Mouse (Mus musculus): ENCODE measurements around the gene Map2. TPM values are rescaled to one million over a fixed set of nuclear protein-coding genes. Genes with fewer than 3 reads are reported as not detected.
A peak's percentile ranks its signal among the peaks of the same experiment; 100 is the strongest.

The Map2 gene
- polyA plus RNA-seq, 1 experiment from 2014 or later: 228 TPM

DNA sequence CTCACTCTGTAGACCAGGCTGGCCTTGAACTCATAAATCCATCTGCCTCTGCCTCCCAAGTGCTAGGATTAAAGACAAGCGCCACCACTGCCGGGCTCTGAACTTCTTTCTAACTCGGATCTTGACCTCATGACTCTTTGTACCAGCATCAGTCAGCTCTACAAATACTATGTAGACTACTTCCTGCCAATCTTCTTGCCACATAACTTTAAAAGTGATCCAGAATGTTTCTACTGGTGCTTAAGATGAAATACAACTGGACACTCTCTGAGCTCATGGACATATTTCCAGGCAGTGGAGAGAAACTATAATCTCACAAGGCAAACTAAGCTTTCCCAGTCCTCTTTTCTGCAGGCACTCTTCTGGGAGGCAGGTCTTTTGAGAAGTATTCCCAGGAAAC, 284.3 kb downstream of the Map2 start:
- no peaks in the 10 kb centered on the region for H3K4me1 ChIP-seq (replicated peaks; ENCODE audit: control insufficient read depth, insufficient read depth, low read length)
- H3K9ac ChIP-seq (ENCODE audit: low read depth, low read length): no peak overlapping the region
- no peaks in the 10 kb centered on the region for H3K36me3 ChIP-seq (ENCODE audit: control insufficient read depth, insufficient read depth, low read length)
- H3K9me3 ChIP-seq (ENCODE audit: control insufficient read depth, low read length): no peaks in the 10 kb centered on the region
- WGBS: 79% methylated on average over 3 of the region's 3 CpGs
- no peak overlapping the region for H3K4me2 ChIP-seq (replicated peaks; ENCODE audit: low read depth, low read length)
- H3K27ac ChIP-seq (ENCODE audit: low read depth, low read length): no peak overlapping the region
- DNase-seq (ENCODE audit: low spot score) (no peak), ATAC-seq (ENCODE audit: low FRiP score) (no peak)
- no peak overlapping the region for H3K4me3 ChIP-seq (ENCODE audit: low read depth, low read length)
- H3K27me3 ChIP-seq (ENCODE audit: control insufficient read depth, insufficient read depth, low read length): no peaks in the 10 kb centered on the region

DNA sequence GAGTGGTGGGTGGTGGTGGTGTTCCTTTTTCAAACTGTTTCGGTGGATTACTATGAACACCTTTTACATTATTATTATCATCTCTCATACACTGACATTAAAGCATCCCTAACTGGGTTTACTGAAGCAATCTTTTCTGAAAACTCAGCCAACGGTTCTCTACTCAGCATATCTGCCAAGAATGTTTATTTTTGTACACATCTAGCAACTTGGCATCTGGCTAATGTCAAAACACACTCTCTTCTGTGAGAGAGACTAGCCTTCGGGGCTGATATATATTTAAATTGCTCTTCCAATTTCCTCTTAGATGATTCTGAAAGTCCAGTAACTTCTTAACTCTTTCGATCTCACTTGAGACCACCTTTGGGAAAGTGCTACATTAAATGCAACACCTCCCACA, 285.8 kb downstream of the Map2 start:
- Histone ChIP-seq H3K4me3 (ENCODE audit: low read depth, low read length) (no peak overlapping the region), H3K4me1 (replicated peaks; ENCODE audit: control insufficient read depth, insufficient read depth, low read length) (no peaks in the 10 kb centered on the region), H3K9ac (ENCODE audit: low read depth, low read length) (no peak overlapping the region), H3K27me3 (ENCODE audit: control insufficient read depth, insufficient read depth, low read length) (no peaks in the 10 kb centered on the region), H3K9me3 (ENCODE audit: control insufficient read depth, low read length) (no peaks in the 10 kb centered on the region), H3K27ac (ENCODE audit: low read depth, low read length) (no peak overlapping the region), H3K36me3 (ENCODE audit: control insufficient read depth, insufficient read depth, low read length) (no peaks in the 10 kb centered on the region), H3K4me2 (replicated peaks; ENCODE audit: low read depth, low read length) (no peak overlapping the region)
- ATAC-seq (ENCODE audit: low FRiP score) (no peak), DNase-seq (ENCODE audit: low spot score) (no peak)
- 88% methylated on average over 4 of the region's 4 CpGs for WGBS

DNA sequence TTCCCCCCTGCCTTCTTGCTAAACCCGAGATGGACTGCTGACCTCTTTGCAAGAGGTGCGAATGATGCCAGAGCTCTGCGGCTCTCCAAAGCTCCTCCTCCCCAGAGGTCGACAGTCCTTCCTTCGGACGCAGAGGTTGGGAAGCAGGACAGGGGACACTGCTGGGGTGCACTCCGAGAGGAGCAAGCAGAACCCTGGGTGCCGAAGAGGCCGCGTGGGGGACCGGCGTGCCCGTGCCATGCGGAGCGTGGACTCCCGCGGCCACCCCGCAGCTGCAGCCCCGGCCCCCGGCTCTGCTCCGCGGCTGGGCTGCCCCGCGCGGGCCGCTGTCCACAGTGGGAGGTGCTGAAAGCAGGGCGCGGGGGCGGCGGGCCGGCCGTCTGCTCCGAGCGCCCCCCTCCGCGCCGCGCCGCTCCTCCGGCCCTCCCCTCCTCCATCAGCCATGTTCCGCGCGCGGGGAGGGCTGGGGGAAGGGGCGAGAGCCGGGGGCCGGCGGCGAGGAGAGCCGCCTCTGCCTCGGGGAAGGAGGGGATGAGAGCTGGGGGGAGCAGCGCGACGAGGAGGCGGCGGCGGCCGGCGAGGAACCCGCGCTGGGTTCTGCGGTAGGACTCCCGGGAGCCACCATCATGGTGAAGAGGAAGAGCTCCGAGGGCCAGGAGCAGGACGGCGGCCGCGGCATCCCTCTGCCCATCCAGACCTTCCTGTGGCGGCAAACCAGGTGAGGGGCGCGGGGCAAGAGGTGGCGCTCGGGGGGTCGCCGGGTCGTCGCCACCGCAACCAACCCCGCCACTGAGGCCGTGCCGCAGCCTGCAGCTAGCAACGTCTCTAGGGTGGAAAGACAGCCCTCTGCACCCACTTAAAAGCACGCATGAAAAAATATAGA, 293.0 kb downstream of the Map2 start, which contains the start of gene Unc80:
Gene Unc80, plus strand, starts transcription at position 547 of the 883 bp plus-strand sequence.
- H3K4me1 ChIP-seq (replicated peaks; ENCODE audit: control insufficient read depth, insufficient read depth, low read length): no peaks in the 10 kb centered on the region
- H3K27ac ChIP-seq (ENCODE audit: low read depth, low read length): peak within 1 kb of the TSS; percentile 58
- no peaks in the 10 kb centered on the region for H3K9me3 ChIP-seq (ENCODE audit: control insufficient read depth, low read length)
- H3K4me2 ChIP-seq (replicated peaks; ENCODE audit: low read depth, low read length): peak within 1 kb of the TSS; percentile 83
- H3K9ac ChIP-seq (ENCODE audit: low read depth, low read length): peak within 1 kb of the TSS; percentile 66
- H3K27me3 ChIP-seq (ENCODE audit: control insufficient read depth, insufficient read depth, low read length): no peaks in the 10 kb centered on the region
- H3K4me3 ChIP-seq (ENCODE audit: low read depth, low read length): peak within 1 kb of the TSS; percentile 69
- no peaks in the 10 kb centered on the region for H3K36me3 ChIP-seq (ENCODE audit: control insufficient read depth, insufficient read depth, low read length)
- peak; percentile 92 for ATAC-seq (ENCODE audit: low FRiP score)
- DNase-seq (ENCODE audit: low spot score): peak; percentile 74
- 1% methylated on average over 52 of the region's 83 CpGs for WGBS

DNA sequence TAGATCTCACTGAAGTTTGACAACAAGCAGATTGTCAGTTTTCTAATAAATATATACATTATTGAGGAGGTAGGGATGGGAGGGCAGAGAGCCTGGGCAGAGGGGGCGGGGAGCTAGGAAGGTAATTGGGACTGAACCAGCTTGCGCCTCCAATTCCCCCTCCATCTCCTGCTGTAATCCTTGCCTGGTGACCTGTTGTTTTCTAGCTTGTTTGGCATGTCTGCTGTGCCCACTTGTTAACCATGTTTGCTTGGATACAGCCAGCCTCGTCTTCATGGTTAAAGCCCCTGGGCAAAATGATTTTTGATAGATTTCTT, 293.6 kb downstream of the Map2 start:
- DNase-seq (ENCODE audit: low spot score): peak; percentile 26
- no peaks in the 10 kb centered on the region for H3K4me1 ChIP-seq (replicated peaks; ENCODE audit: control insufficient read depth, insufficient read depth, low read length)
- no peaks in the 10 kb centered on the region for H3K36me3 ChIP-seq (ENCODE audit: control insufficient read depth, insufficient read depth, low read length)
- WGBS: 22% methylated on average over 3 of the region's 3 CpGs
- no peaks in the 10 kb centered on the region for H3K27me3 ChIP-seq (ENCODE audit: control insufficient read depth, insufficient read depth, low read length)
- H3K9ac ChIP-seq (ENCODE audit: low read depth, low read length): peak overlapping the region; percentile 66; the same call in 1 of the 2 replicates
- peak overlapping the region; percentile 69 for H3K4me3 ChIP-seq (ENCODE audit: low read depth, low read length)
- no peaks in the 10 kb centered on the region for H3K9me3 ChIP-seq (ENCODE audit: control insufficient read depth, low read length)
- H3K27ac ChIP-seq (ENCODE audit: low read depth, low read length): no peak overlapping the region
- H3K4me2 ChIP-seq (replicated peaks; ENCODE audit: low read depth, low read length): peak overlapping the region; percentile 83
- peak; percentile 60 for ATAC-seq (ENCODE audit: low FRiP score)

DNA sequence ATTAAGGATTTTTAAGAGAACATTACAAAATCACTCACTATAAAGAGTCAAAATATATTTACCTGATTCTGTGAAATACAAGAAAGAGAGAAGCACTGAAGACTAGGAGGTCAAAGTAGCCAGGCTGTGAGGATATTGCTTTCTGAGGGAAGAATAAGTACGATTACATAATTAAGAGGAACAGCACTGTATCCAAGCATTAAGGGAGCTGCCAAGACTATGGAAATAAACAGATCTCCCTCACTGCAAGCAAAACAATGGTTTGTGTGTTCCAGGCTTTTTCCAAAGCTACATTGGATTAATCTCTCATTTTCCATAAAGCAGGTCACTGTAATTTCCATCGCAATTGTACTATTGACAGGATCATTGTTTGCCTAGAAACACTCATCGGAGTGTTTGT, 307.7 kb downstream of the Map2 start:
- no peak overlapping the region for H3K27ac ChIP-seq (ENCODE audit: low read depth, low read length)

More for the DNA sequence above, 307.7 kb downstream of the Map2 start:
- H3K36me3 ChIP-seq (ENCODE audit: control insufficient read depth, insufficient read depth, low read length): no peaks in the 10 kb centered on the region
- no peaks in the 10 kb centered on the region for H3K27me3 ChIP-seq (ENCODE audit: control insufficient read depth, insufficient read depth, low read length)
- WGBS: 85% methylated on average over 3 of the region's 3 CpGs
- DNase-seq (ENCODE audit: low spot score): no peak
- H3K4me2 ChIP-seq (replicated peaks; ENCODE audit: low read depth, low read length): no peak overlapping the region
- H3K9ac ChIP-seq (ENCODE audit: low read depth, low read length): no peak overlapping the region
- no peaks in the 10 kb centered on the region for H3K9me3 ChIP-seq (ENCODE audit: control insufficient read depth, low read length)
- no peak for ATAC-seq (ENCODE audit: low FRiP score)
- H3K4me1 ChIP-seq (replicated peaks; ENCODE audit: control insufficient read depth, insufficient read depth, low read length): no peaks in the 10 kb centered on the region
- no peak overlapping the region for H3K4me3 ChIP-seq (ENCODE audit: low read depth, low read length)

Other genes with a start within 250 kb of the Map2 start
- not detected in 2 replicates for gene Crygf, start 248.8 kb upstream of the Map2 start, polyA plus RNA-seq (2014; fragmentation: Nextera tagmentation; extraction: Ambion mirVana)